Mouse (Mus musculus): ENCODE data around the gene Nfatc3. TPM values are rescaled to one million over a fixed set of nuclear protein-coding genes. Genes with fewer than 3 reads are reported as not detected.

Gene Nfatc3
- polyA plus RNA-seq, 1 experiment from 2014 or later = 8.2 TPM

- 21% methylated on average over 1 of the region's 1 CpGs for WGBS
- Histone ChIP-seq H3K9me3 (no peaks in the 10 kb centered on the region), H3K4me3 (no peak overlapping the region), H3K9ac (no peak overlapping the region), H3K36me3 (0 out of 2 replicates have a peak, but pooled peaks cover 2% of the 10 kb centered on the region), H3K4me2 (no peak overlapping the region; the same call in 1 of the 2 replicates), H3K4me1 (peaks cover 43% of the 10 kb centered on the region), H3K27ac (peak overlapping the region; percentile 26; the same call in 1 of the 2 replicates), H3K27me3 (no peaks in the 10 kb centered on the region)
- peak; percentile 39; the same call in 1 of the 2 replicates for ATAC-seq (ENCODE audit: borderline replicate concordance, extremely low read depth, low FRiP score, low TSS enrichment)
Observed at GRCm38 (mm10) chr8:106176891-106177290, 118.3 kb downstream of the Nfatc3 start.

GRCm38 (mm10) chr8:106177594-106177993 lies 119.0 kb downstream of the Nfatc3 start:
- 55% methylated on average over 1 of the region's 1 CpGs for WGBS
- no peak overlapping the region for H3K9ac ChIP-seq

GRCm38 (mm10) chr8:106178428-106178827 lies 119.8 kb downstream of the Nfatc3 start:
- 24% methylated on average over 2 of the region's 2 CpGs for WGBS
- Histone ChIP-seq H3K4me3 (no peak overlapping the region), H3K36me3 (0 out of 2 replicates have a peak, but pooled peaks cover 10% of the 10 kb centered on the region), H3K27ac (peak overlapping the region; percentile 53), H3K9ac (no peak overlapping the region), H3K9me3 (no peaks in the 10 kb centered on the region), H3K27me3 (no peaks in the 10 kb centered on the region), H3K4me2 (no peak overlapping the region), H3K4me1 (peaks cover 43% of the 10 kb centered on the region)
- no peak for ATAC-seq (ENCODE audit: borderline replicate concordance, extremely low read depth, low FRiP score, low TSS enrichment)

More at GRCm38 (mm10) chr8:106177594-106177993, 119.0 kb downstream of the Nfatc3 start:
- H3K27ac ChIP-seq = peak overlapping the region; percentile 32; the same call in 1 of the 2 replicates
- no peak overlapping the region for H3K4me3 ChIP-seq
- no peak for ATAC-seq (ENCODE audit: borderline replicate concordance, extremely low read depth, low FRiP score, low TSS enrichment)
- H3K9me3 ChIP-seq = no peaks in the 10 kb centered on the region
- H3K36me3 ChIP-seq = 0 out of 2 replicates have a peak, but pooled peaks cover 9% of the 10 kb centered on the region
- H3K4me2 ChIP-seq = no peak overlapping the region
- H3K27me3 ChIP-seq = no peaks in the 10 kb centered on the region
- H3K4me1 ChIP-seq = peaks cover 43% of the 10 kb centered on the region

Other genes with a start within 250 kb of the Nfatc3 start
- 9.9 and 12.0 TPM in 2 replicates for gene Ranbp10, start 231.5 kb upstream of the Nfatc3 start, polyA plus RNA-seq (2015; fragmentation: Nextera tagmentation; extraction: Ambion mirVana)
- gene Tsnaxip1, start 231.1 kb upstream of the Nfatc3 start, polyA plus RNA-seq (2015; fragmentation: Nextera tagmentation; extraction: Ambion mirVana) = 1.3 and 1.5 TPM in 2 replicates
- 45.2 and 45.4 TPM in 2 replicates for gene Cenpt, start 205.6 kb upstream of the Nfatc3 start, polyA plus RNA-seq (2015; fragmentation: Nextera tagmentation; extraction: Ambion mirVana)
- gene Thap11, start 203.7 kb upstream of the Nfatc3 start, polyA plus RNA-seq (2015; fragmentation: Nextera tagmentation; extraction: Ambion mirVana) = 67.9 and 68.2 TPM in 2 replicates
- gene Nutf2, start 198.3 kb upstream of the Nfatc3 start, polyA plus RNA-seq (2015; fragmentation: Nextera tagmentation; extraction: Ambion mirVana) = 231 and 277 TPM in 2 replicates
- 46.5 and 50.6 TPM in 2 replicates for gene Edc4, start 178.0 kb upstream of the Nfatc3 start, polyA plus RNA-seq (2015; fragmentation: Nextera tagmentation; extraction: Ambion mirVana)
- 0.77 and 0.93 TPM in 2 replicates for gene Nrn1l, start 165.3 kb upstream of the Nfatc3 start, polyA plus RNA-seq (2015; fragmentation: Nextera tagmentation; extraction: Ambion mirVana)
- 32.0 and 33.0 TPM in 2 replicates for gene Pskh1, start 158.4 kb upstream of the Nfatc3 start, polyA plus RNA-seq (2015; fragmentation: Nextera tagmentation; extraction: Ambion mirVana)
- 0.86 and 1.0 TPM in 2 replicates for gene Ctrl, start 125.0 kb upstream of the Nfatc3 start, polyA plus RNA-seq (2015; fragmentation: Nextera tagmentation; extraction: Ambion mirVana)
- 43.9 and 51.7 TPM in 2 replicates for gene Psmb10, start 120.4 kb upstream of the Nfatc3 start, polyA plus RNA-seq (2015; fragmentation: Nextera tagmentation; extraction: Ambion mirVana)
- gene Lcat, start 115.5 kb upstream of the Nfatc3 start, polyA plus RNA-seq (2015; fragmentation: Nextera tagmentation; extraction: Ambion mirVana) = 1.2 and 1.9 TPM in 2 replicates
- gene Slc12a4, start 92.7 kb upstream of the Nfatc3 start, polyA plus RNA-seq (2015; fragmentation: Nextera tagmentation; extraction: Ambion mirVana) = 37.1 and 37.7 TPM in 2 replicates
- not detected in 2 replicates for gene Dpep3, start 79.4 kb upstream of the Nfatc3 start, polyA plus RNA-seq (2015; fragmentation: Nextera tagmentation; extraction: Ambion mirVana)
- gene Dus2, start 67.5 kb upstream of the Nfatc3 start, polyA plus RNA-seq (2015; fragmentation: Nextera tagmentation; extraction: Ambion mirVana) = 19.9 and 20.9 TPM in 2 replicates
- 0.24 TPM in 1 of 2 replicates, not detected in the other for gene Dpep2nb, start 52.9 kb upstream of the Nfatc3 start, polyA plus RNA-seq (2015; fragmentation: Nextera tagmentation; extraction: Ambion mirVana)
- gene Ddx28, start 47.0 kb upstream of the Nfatc3 start, polyA plus RNA-seq (2015; fragmentation: Nextera tagmentation; extraction: Ambion mirVana) = 16.6 and 17.3 TPM in 2 replicates
- gene Esrp2, start 78.1 kb downstream of the Nfatc3 start, polyA plus RNA-seq (2015; fragmentation: Nextera tagmentation; extraction: Ambion mirVana) = 43.6 and 44.1 TPM in 2 replicates
- gene Pla2g15, start 91.6 kb downstream of the Nfatc3 start, polyA plus RNA-seq (2015; fragmentation: Nextera tagmentation; extraction: Ambion mirVana) = 12.7 and 13.7 TPM in 2 replicates
- gene Slc7a6, start 110.0 kb downstream of the Nfatc3 start, polyA plus RNA-seq (2015; fragmentation: Nextera tagmentation; extraction: Ambion mirVana) = 50.8 and 57.6 TPM in 2 replicates
- 33.4 and 36.0 TPM in 2 replicates for gene Slc7a6os, start 152.1 kb downstream of the Nfatc3 start, polyA plus RNA-seq (2015; fragmentation: Nextera tagmentation; extraction: Ambion mirVana)
- 46.3 and 46.5 TPM in 2 replicates for gene Prmt7, start 152.1 kb downstream of the Nfatc3 start, polyA plus RNA-seq (2015; fragmentation: Nextera tagmentation; extraction: Ambion mirVana)